Mouse (Mus musculus) midbrain, postnatal 0 days (tissue): ENCODE measurements around the gene Foxp1. TPM values are rescaled to one million over a fixed set of nuclear protein-coding genes. Genes with fewer than 3 reads are reported as not detected.

Experiments used
- ATAC-seq: fragments of 200-750 bp; cut with Nextera tagmentation; 2 replicates; pipeline ENCODE4 v1.8.0; 2017; ENCODE audit warnings: moderate number of reproducible peaks, mild to moderate bottlenecking, moderate TSS enrichment, moderate library complexity; ENCODE audit not compliant: low FRiP score
- DNase-seq: peaks from one replicate; pipeline ENCODE4 v3.0.0-alpha.2; 2015; ENCODE audit warnings: low spot score
- H3K27ac ChIP-seq: fragments of 300-500 bp; sonication (generic); 2 replicates; pipeline ENCODE4 v1.5.1; 2014; ENCODE audit warnings: low read depth, mild to moderate bottlenecking, low read length, mixed read lengths
- H3K27me3 ChIP-seq: fragments of 300-500 bp; sonication (generic); 2 replicates; pipeline ENCODE4 v1.6.1; 2014; ENCODE audit warnings: low read length, control low read depth, mixed read lengths; ENCODE audit not compliant: insufficient read depth
- H3K36me3 ChIP-seq: fragments of 300-500 bp; sonication (generic); 2 replicates; pipeline ENCODE4 v1.6.1; 2014; ENCODE audit warnings: low read length, control low read depth, mixed read lengths; ENCODE audit not compliant: insufficient read depth
- H3K4me1 ChIP-seq: fragments of 300-500 bp; sonication (generic); 2 replicates; pipeline ENCODE4 v1.6.1; 2014; ENCODE audit warnings: mild to moderate bottlenecking, control low read depth, antibody characterized with exemption, low read length, mixed read lengths; ENCODE audit not compliant: insufficient read depth
- H3K4me2 ChIP-seq: fragments of 300-500 bp; sonication (generic); 2 replicates; pipeline ENCODE4 v1.6.1; 2014; ENCODE audit warnings: low read depth, mild to moderate bottlenecking, low read length, mixed read lengths; ENCODE audit not compliant: poor library complexity, severe bottlenecking
- H3K4me3 ChIP-seq: fragments of 300-500 bp; sonication (generic); 2 replicates; pipeline ENCODE4 v1.5.1; 2014; ENCODE audit warnings: low read depth, mild to moderate bottlenecking, low read length, moderate library complexity
- H3K9ac ChIP-seq: fragments of 300-500 bp; sonication (generic); replicated peaks from 2 replicates; pipeline ENCODE4 v1.6.1; 2014; ENCODE audit warnings: mild to moderate bottlenecking, low read length, moderate library complexity, mixed read lengths; ENCODE audit not compliant: poor library complexity, severe bottlenecking
- H3K9me3 ChIP-seq: fragments of 300-500 bp; sonication (generic); 2 replicates; pipeline ENCODE4 v1.6.1; 2016; ENCODE audit warnings: low read length, control low read depth
- CTCF ChIP-seq: IDR thresholded peaks from 2 replicates; pipeline ENCODE4 v1.5.1; 2016; ENCODE audit warnings: antibody characterized with exemption, mild to moderate bottlenecking
- WGBS: fragments of 180-500 bp; shearing (Covaris S2); extraction: QIAGEN DNeasy Blood & Tissue Kit; methylation state at CpG from one replicate; pipeline ENCODE4 v1.1.7; 2014; 5-methylcytosine and 5-hydroxymethylcytosine counted together
- polyA plus RNA-seq: library from polyadenylated mRNA; unstranded; fragments of >200 nt; fragmentation: Nextera tagmentation; extraction: Ambion mirVana; gene quantifications from 2 replicates; pipeline ENCODE4 v1.2.1, GENCODE M21; 2015
- total RNA-seq: library from RNA; depleted of rRNA; stranded (reverse); fragments of >200 nt; gene quantifications from 2 replicates; pipeline ENCODE4 v1.2.3, GENCODE M21; 2014

Gene Foxp1
- total and polyA plus RNA-seq, 2 experiments from 2014 or later = 71.1 to 74.3 TPM

- ATAC-seq (no peak), DNase-seq (no peak)
- Histone ChIP-seq H3K9ac (no peak overlapping the region), H3K36me3 (no peaks in the 10 kb centered on the region), H3K27me3 (no peaks in the 10 kb centered on the region), H3K9me3 (no peaks in the 10 kb centered on the region), H3K27ac (0 out of 2 replicates have a peak overlapping the region, but pooled peaks have one; percentile 38), H3K4me1 (peaks cover 3% of the 10 kb centered on the region; the same call in 1 of the 2 replicates), H3K4me2 (peak overlapping the region; percentile 40), H3K4me3 (peak overlapping the region; percentile 6; the same call in 1 of the 2 replicates)
- WGBS = 24% methylated on average over 18 of the region's 18 CpGs
- TF ChIP-seq CTCF = no peak
Measured at GRCm38 (mm10) chr6:99095185-99096104, 427.1 kb downstream of the Foxp1 start.

- no peak for TF ChIP-seq CTCF
- Histone ChIP-seq H3K36me3 (no peaks in the 10 kb centered on the region), H3K4me1 (peaks cover 3% of the 10 kb centered on the region; the same call in 1 of the 2 replicates), H3K27ac (no peak overlapping the region), H3K9ac (no peak overlapping the region), H3K9me3 (no peaks in the 10 kb centered on the region), H3K27me3 (no peaks in the 10 kb centered on the region), H3K4me3 (no peak overlapping the region), H3K4me2 (peak overlapping the region; percentile 1; the same call in 1 of the 2 replicates)
- ATAC-seq (no peak), DNase-seq (peak; percentile 14)
- 55% methylated on average over 10 of the region's 10 CpGs for WGBS
Measured at GRCm38 (mm10) chr6:99094339-99094989, 428.1 kb downstream of the Foxp1 start.

- DNase-seq (peak; percentile 30), ATAC-seq (no peak)
- H3K27me3 ChIP-seq = no peaks in the 10 kb centered on the region
- no peaks in the 10 kb centered on the region for H3K9me3 ChIP-seq
- no peak overlapping the region for H3K9ac ChIP-seq
- no peak for TF ChIP-seq CTCF
- H3K4me2 ChIP-seq = no peak overlapping the region
- no peaks in the 10 kb centered on the region for H3K36me3 ChIP-seq
- WGBS = 31% methylated on average over 2 of the region's 2 CpGs
- H3K4me3 ChIP-seq = no peak overlapping the region
- H3K4me1 ChIP-seq = peaks cover 3% of the 10 kb centered on the region; the same call in 1 of the 2 replicates
- H3K27ac ChIP-seq = no peak overlapping the region
Measured at GRCm38 (mm10) chr6:99093856-99094255, 428.7 kb downstream of the Foxp1 start.

GRCm38 (mm10) chr6:99093208-99093607, 429.3 kb downstream of the Foxp1 start:
- H3K36me3 ChIP-seq = no peaks in the 10 kb centered on the region
- no peaks in the 10 kb centered on the region for H3K9me3 ChIP-seq
- no peak overlapping the region for H3K27ac ChIP-seq
- H3K4me2 ChIP-seq = no peak overlapping the region
- H3K9ac ChIP-seq = no peak overlapping the region
- H3K4me1 ChIP-seq = peaks cover 3% of the 10 kb centered on the region; the same call in 1 of the 2 replicates
- DNase-seq (no peak), ATAC-seq (no peak)
- WGBS = 68% methylated on average over 5 of the region's 5 CpGs
- TF ChIP-seq CTCF = no peak
- H3K27me3 ChIP-seq = no peaks in the 10 kb centered on the region
- no peak overlapping the region for H3K4me3 ChIP-seq

- no peak overlapping the region for H3K27ac ChIP-seq
- no peaks in the 10 kb centered on the region for H3K27me3 ChIP-seq
- no peaks in the 10 kb centered on the region for H3K36me3 ChIP-seq
- peaks cover 4% of the 10 kb centered on the region; the same call in 1 of the 2 replicates for H3K4me1 ChIP-seq
- H3K4me2 ChIP-seq = no peak overlapping the region
- H3K4me3 ChIP-seq = no peak overlapping the region
- no peak for TF ChIP-seq CTCF
- no peak overlapping the region for H3K9ac ChIP-seq
- 85% methylated on average over 2 of the region's 2 CpGs for WGBS
- ATAC-seq = no peak
- no peaks in the 10 kb centered on the region for H3K9me3 ChIP-seq
- no peak for DNase-seq
Measured at GRCm38 (mm10) chr6:99091799-99092198, 430.7 kb downstream of the Foxp1 start.

- 70% methylated on average over 7 of the region's 7 CpGs for WGBS
- Histone ChIP-seq H3K4me1 (0 out of 2 replicates have a peak, but pooled peaks cover 4% of the 10 kb centered on the region), H3K27ac (no peak overlapping the region), H3K4me2 (no peak overlapping the region), H3K36me3 (no peaks in the 10 kb centered on the region), H3K4me3 (no peak overlapping the region), H3K9ac (no peak overlapping the region), H3K27me3 (no peaks in the 10 kb centered on the region), H3K9me3 (no peaks in the 10 kb centered on the region)
- no peak for TF ChIP-seq CTCF
- DNase-seq = no peak
- no peak for ATAC-seq
Measured at GRCm38 (mm10) chr6:99087598-99087997, 434.9 kb downstream of the Foxp1 start.
